Mouse (Mus musculus) neural tube, embryonic 12.5 days (tissue): ENCODE results near the gene Ldb3. TPM values are rescaled to one million over a fixed set of nuclear protein-coding genes. Genes with fewer than 3 reads are reported as not detected.
A peak's percentile ranks its signal among the peaks of the same experiment; 100 is the strongest.

Experiments
- ATAC-seq: fragments of 200-750 bp; cut with Nextera tagmentation; 2 replicates; pipeline ENCODE4 v1.8.0; 2017; ENCODE audit warnings: low read depth, mild to moderate bottlenecking, moderate TSS enrichment, moderate library complexity; ENCODE audit not compliant: low FRiP score
- H3K27ac ChIP-seq: fragments of 300-500 bp; sonication (generic); 2 replicates; pipeline ENCODE4 v1.5.1; 2016
- H3K27me3 ChIP-seq: fragments of 300-500 bp; sonication (generic); replicated peaks from 2 replicates; pipeline ENCODE4 v1.6.1; 2016; ENCODE audit warnings: mild to moderate bottlenecking
- H3K36me3 ChIP-seq: fragments of 300-500 bp; sonication (generic); 2 replicates; pipeline ENCODE4 v1.6.1; 2016; ENCODE audit warnings: mild to moderate bottlenecking
- H3K4me1 ChIP-seq: fragments of 300-500 bp; sonication (generic); 2 replicates; pipeline ENCODE4 v1.6.1; 2016
- H3K4me2 ChIP-seq: fragments of 300-500 bp; sonication (generic); replicated peaks from 2 replicates; pipeline ENCODE4 v1.6.1; 2016; ENCODE audit warnings: mild to moderate bottlenecking
- H3K4me3 ChIP-seq: fragments of 300-500 bp; sonication (generic); 2 replicates; pipeline ENCODE4 v1.5.1; 2016
- H3K9ac ChIP-seq: fragments of 300-500 bp; sonication (generic); 2 replicates; pipeline ENCODE4 v1.6.1; 2016; ENCODE audit warnings: mild to moderate bottlenecking
- H3K9me3 ChIP-seq: fragments of 300-500 bp; sonication (generic); 2 replicates; pipeline ENCODE4 v1.6.1; 2016; ENCODE audit warnings: mild to moderate bottlenecking
- WGBS: fragments of 180-500 bp; shearing (Covaris S2); methylation state at CpG from one replicate; pipeline ENCODE4 v1.1.7; 2016; 5-methylcytosine and 5-hydroxymethylcytosine counted together
- polyA plus RNA-seq: library from polyadenylated mRNA; unstranded; fragments of >200 nt; fragmentation: Nextera tagmentation; extraction: Ambion mirVana; gene quantifications from 2 replicates; pipeline ENCODE4 v1.2.1, GENCODE M21; 2016

Ldb3 gene
- polyA plus RNA-seq, 1 experiment from 2014 or later = 1.2 TPM

DNA sequence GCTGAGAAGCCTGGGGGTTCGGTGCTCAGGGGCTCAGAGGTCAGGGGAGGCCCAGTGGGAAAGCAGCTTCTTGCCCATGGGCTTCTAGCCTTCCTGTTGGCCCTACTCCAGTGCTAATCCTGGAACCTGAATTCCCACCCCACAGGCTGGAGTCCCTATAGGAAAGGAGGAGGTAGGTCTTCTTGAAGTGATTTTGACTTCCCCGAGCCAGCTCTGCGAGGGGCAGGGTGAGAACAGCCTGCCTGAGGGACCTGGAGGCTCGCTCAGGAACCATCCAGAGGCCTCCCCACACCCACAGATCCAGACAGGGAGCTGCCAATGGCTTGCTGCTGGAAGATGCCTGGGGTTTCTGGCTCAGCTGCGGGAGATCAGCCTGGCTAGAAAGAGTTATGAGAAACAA, 20.8 kb downstream of the Ldb3 start:
- Histone ChIP-seq H3K4me3 (no peak overlapping the region), H3K4me2 (no peak overlapping the region), H3K27ac (no peak overlapping the region), H3K36me3 (no peaks in the 10 kb centered on the region), H3K27me3 (no peaks in the 10 kb centered on the region; the same call in 1 of the 2 replicates), H3K4me1 (no peaks in the 10 kb centered on the region), H3K9me3 (no peaks in the 10 kb centered on the region), H3K9ac (no peak overlapping the region)
- 64% methylated on average over 5 of the region's 5 CpGs for WGBS
- ATAC-seq = no peak

- ATAC-seq = no peak
- H3K4me2 ChIP-seq = no peak overlapping the region
- 92% methylated on average over 7 of the region's 7 CpGs for WGBS
- H3K27me3 ChIP-seq = no peaks in the 10 kb centered on the region; the same call in 1 of the 2 replicates
- H3K9ac ChIP-seq = no peak overlapping the region
- H3K27ac ChIP-seq = no peak overlapping the region
- no peaks in the 10 kb centered on the region for H3K4me1 ChIP-seq
- H3K4me3 ChIP-seq = no peak overlapping the region
- no peaks in the 10 kb centered on the region for H3K36me3 ChIP-seq
- no peaks in the 10 kb centered on the region for H3K9me3 ChIP-seq
Observed at GRCm38 (mm10) chr14:34566530-34566929, 22.0 kb downstream of the Ldb3 start.

DNA sequence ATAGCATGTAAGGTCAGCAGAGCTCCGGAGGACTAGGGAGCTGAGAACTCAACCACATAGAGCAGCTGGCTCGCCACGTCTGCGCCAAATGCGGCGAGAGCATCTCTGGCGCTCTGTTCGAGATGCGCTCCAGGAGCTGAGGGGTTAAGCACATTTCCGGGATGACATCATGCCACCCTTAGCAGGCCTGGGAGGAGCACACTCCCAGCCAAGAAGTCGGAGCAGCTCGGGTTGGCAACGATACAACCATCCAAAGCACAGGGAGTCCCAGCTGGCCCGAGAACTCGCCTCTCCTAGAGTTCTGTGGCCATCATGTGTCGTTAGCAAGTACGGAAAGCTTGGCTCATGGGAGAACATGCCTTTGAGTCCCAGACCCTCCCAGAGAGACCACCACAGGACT, 22.8 kb downstream of the Ldb3 start:
- no peaks in the 10 kb centered on the region; the same call in 1 of the 2 replicates for H3K27me3 ChIP-seq
- no peaks in the 10 kb centered on the region for H3K4me1 ChIP-seq
- H3K27ac ChIP-seq = no peak overlapping the region
- H3K9ac ChIP-seq = no peak overlapping the region
- H3K4me3 ChIP-seq = no peak overlapping the region
- no peak overlapping the region for H3K4me2 ChIP-seq
- no peaks in the 10 kb centered on the region for H3K9me3 ChIP-seq
- ATAC-seq = no peak
- WGBS = 76% methylated on average over 17 of the region's 17 CpGs
- no peaks in the 10 kb centered on the region for H3K36me3 ChIP-seq

DNA sequence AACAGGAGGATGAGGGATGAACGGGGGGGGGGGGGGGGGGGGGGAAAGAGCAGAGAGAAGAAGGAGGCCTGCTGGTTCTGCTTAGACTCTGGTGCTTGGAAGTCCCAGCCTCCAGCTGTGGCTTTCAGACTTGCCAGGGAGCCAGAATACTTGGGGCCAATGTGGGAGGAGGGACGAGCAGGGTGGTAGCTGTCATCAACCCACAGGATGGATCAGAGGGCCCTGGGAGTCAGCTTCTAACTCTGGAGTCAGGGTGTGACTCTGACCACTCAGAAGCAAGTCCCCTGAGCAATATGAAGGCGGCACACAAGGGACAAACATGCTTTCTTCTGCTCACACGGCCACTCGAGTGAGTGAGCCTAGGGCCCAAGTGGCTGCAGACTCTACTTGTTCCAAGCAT, 23.8 kb downstream of the Ldb3 start:
- H3K36me3 ChIP-seq = no peaks in the 10 kb centered on the region
- H3K27me3 ChIP-seq = no peaks in the 10 kb centered on the region; the same call in 1 of the 2 replicates
- H3K4me3 ChIP-seq = no peak overlapping the region
- no peak for ATAC-seq
- no peak overlapping the region for H3K4me2 ChIP-seq
- no peak overlapping the region for H3K9ac ChIP-seq
- H3K9me3 ChIP-seq = no peaks in the 10 kb centered on the region
- WGBS = 69% methylated on average over 5 of the region's 5 CpGs
- no peak overlapping the region for H3K27ac ChIP-seq
- no peaks in the 10 kb centered on the region for H3K4me1 ChIP-seq

DNA sequence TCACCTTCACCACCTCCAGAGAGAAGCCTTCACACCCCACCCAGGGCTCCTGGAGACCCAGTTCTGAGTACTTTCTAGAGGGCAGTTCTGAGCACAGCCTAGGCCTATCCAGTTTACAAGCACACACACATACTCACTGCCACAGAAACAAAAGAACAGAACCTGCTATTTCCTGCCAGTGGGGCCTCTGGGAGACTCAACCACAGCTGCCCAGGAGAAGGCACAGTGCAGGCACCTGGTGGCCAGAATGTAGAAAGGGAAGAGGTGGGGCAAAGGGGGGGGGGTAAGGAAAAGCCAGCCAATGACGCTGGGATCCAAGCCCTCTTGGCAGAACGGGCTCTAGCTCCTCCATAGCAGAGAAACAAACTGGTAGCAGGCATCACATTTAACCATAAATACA, 26.1 kb downstream of the Ldb3 start:
- Histone ChIP-seq H3K36me3 (no peaks in the 10 kb centered on the region), H3K4me3 (no peak overlapping the region), H3K4me2 (no peak overlapping the region), H3K27ac (no peak overlapping the region), H3K4me1 (no peaks in the 10 kb centered on the region), H3K27me3 (no peaks in the 10 kb centered on the region), H3K9ac (no peak overlapping the region), H3K9me3 (no peaks in the 10 kb centered on the region)
- ATAC-seq = no peak
- WGBS = 13% methylated on average over 2 of the region's 2 CpGs

DNA sequence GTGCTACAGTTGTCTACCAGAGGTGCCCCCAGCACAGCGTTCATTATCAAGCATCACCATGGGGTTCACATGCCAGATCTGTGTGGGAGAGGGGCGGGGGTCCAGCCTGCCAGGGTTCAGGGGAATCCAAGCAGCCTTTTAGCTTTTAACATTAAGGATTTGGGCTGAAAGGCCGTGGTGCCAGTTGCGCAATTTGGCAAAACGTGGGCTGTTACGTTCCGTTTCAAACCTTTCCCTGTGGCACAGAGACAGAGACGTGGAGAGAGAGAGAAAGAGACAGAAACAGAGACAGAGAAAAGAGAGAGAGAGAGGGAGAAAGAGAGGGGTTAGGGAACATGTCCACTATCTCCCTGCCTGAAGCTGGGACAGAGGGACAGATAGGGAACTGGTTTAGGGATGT, 26.8 kb downstream of the Ldb3 start:
- ATAC-seq = no peak
- Histone ChIP-seq H3K4me2 (no peak overlapping the region), H3K27me3 (no peaks in the 10 kb centered on the region), H3K9ac (no peak overlapping the region), H3K4me3 (no peak overlapping the region), H3K4me1 (no peaks in the 10 kb centered on the region), H3K9me3 (no peaks in the 10 kb centered on the region), H3K27ac (no peak overlapping the region), H3K36me3 (no peaks in the 10 kb centered on the region)
- 94% methylated on average over 8 of the region's 8 CpGs for WGBS

- Histone ChIP-seq H3K9ac (no peak overlapping the region), H3K4me2 (no peak overlapping the region), H3K27ac (no peak overlapping the region), H3K9me3 (no peaks in the 10 kb centered on the region), H3K4me1 (no peaks in the 10 kb centered on the region), H3K4me3 (no peak overlapping the region), H3K36me3 (no peaks in the 10 kb centered on the region), H3K27me3 (no peaks in the 10 kb centered on the region)
- ATAC-seq = no peak
- WGBS = 90% methylated on average over 9 of the region's 9 CpGs
Observed at GRCm38 (mm10) chr14:34558947-34559346, 29.5 kb downstream of the Ldb3 start.

- no peak overlapping the region for H3K9ac ChIP-seq
- no peak for ATAC-seq
Observed at GRCm38 (mm10) chr14:34555211-34555610, 33.3 kb downstream of the Ldb3 start.

DNA sequence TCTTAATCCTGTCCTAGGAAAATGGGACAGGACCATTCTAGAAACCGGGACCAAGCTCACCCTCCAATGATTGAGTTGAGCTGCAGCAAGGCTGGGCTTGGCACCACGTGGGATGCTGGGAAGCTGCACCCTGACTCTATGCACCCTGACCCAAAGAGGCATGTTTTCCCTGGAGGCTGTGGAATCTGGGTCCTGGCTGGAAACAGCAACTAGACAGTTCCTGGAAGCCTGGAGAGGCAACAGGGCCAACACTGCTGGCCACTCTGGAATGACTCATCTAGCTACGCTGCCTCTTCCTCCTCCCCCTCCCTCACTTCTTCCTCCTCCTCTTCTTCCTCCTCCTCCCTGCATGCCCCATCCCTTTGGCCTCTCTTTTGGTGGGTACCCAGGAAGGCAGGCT, 34.4 kb downstream of the Ldb3 start:
- Histone ChIP-seq H3K27ac (no peak overlapping the region), H3K27me3 (no peaks in the 10 kb centered on the region), H3K36me3 (no peaks in the 10 kb centered on the region), H3K9ac (no peak overlapping the region), H3K4me2 (no peak overlapping the region), H3K4me3 (no peak overlapping the region), H3K4me1 (no peaks in the 10 kb centered on the region), H3K9me3 (no peaks in the 10 kb centered on the region)
- ATAC-seq = no peak
- WGBS = 75% methylated on average over 3 of the region's 3 CpGs

More at GRCm38 (mm10) chr14:34555211-34555610, 33.3 kb downstream of the Ldb3 start:
- no peaks in the 10 kb centered on the region for H3K4me1 ChIP-seq
- 61% methylated on average over 13 of the region's 13 CpGs for WGBS
- H3K36me3 ChIP-seq = no peaks in the 10 kb centered on the region
- no peak overlapping the region for H3K27ac ChIP-seq
- H3K4me2 ChIP-seq = no peak overlapping the region
- no peaks in the 10 kb centered on the region for H3K9me3 ChIP-seq
- no peaks in the 10 kb centered on the region for H3K27me3 ChIP-seq
- no peak overlapping the region for H3K4me3 ChIP-seq

GRCm38 (mm10) chr14:34553470-34553869, 35.0 kb downstream of the Ldb3 start:
- H3K9me3 ChIP-seq = no peaks in the 10 kb centered on the region
- H3K27me3 ChIP-seq = no peaks in the 10 kb centered on the region
- H3K4me1 ChIP-seq = peaks cover 2% of the 10 kb centered on the region; the same call in 1 of the 2 replicates
- H3K27ac ChIP-seq = no peak overlapping the region
- WGBS = 88% methylated on average over 6 of the region's 6 CpGs
- no peak overlapping the region for H3K9ac ChIP-seq
- no peak overlapping the region for H3K4me2 ChIP-seq
- no peak for ATAC-seq
- H3K4me3 ChIP-seq = no peak overlapping the region
- H3K36me3 ChIP-seq = no peaks in the 10 kb centered on the region

DNA sequence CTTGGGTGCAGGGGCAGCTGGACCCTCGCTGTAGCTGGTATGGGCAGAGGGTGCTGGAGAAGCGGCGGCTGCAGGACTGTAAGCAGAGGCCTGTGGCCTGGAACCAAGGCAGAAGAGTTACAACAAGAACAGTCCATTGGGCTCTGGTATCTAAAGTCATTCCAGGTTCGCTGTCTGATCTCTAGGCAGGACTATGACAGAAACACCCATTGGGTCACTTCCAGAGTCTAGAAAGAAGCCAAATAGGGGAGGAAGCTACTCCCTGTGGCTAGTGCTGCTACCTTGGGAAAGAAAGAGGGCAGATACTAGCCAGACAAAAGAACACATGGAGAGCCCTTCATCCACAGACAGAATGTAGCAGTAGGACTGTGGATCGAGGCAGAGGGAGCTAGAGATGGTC, 36.3 kb downstream of the Ldb3 start:
- Histone ChIP-seq H3K9ac (no peak overlapping the region), H3K9me3 (no peaks in the 10 kb centered on the region), H3K27me3 (no peaks in the 10 kb centered on the region), H3K36me3 (no peaks in the 10 kb centered on the region), H3K4me2 (no peak overlapping the region), H3K4me1 (peaks cover 3% of the 10 kb centered on the region; the same call in 1 of the 2 replicates), H3K4me3 (no peak overlapping the region), H3K27ac (no peak overlapping the region)
- ATAC-seq = no peak
- WGBS = 93% methylated on average over 5 of the region's 5 CpGs

- Histone ChIP-seq H3K4me1 (peaks cover 3% of the 10 kb centered on the region; the same call in 1 of the 2 replicates), H3K27me3 (no peaks in the 10 kb centered on the region), H3K4me3 (peak overlapping the region; percentile 70), H3K27ac (peak overlapping the region; percentile 64; the same call in 1 of the 2 replicates), H3K4me2 (peak overlapping the region; percentile 88), H3K9me3 (no peaks in the 10 kb centered on the region), H3K9ac (peak overlapping the region; percentile 82), H3K36me3 (no peaks in the 10 kb centered on the region)
- under 1% methylated on average over 55 of the region's 55 CpGs for WGBS
- ATAC-seq = peak; percentile 96
Observed at GRCm38 (mm10) chr14:34549004-34549671, 39.3 kb downstream of the Ldb3 start.

DNA sequence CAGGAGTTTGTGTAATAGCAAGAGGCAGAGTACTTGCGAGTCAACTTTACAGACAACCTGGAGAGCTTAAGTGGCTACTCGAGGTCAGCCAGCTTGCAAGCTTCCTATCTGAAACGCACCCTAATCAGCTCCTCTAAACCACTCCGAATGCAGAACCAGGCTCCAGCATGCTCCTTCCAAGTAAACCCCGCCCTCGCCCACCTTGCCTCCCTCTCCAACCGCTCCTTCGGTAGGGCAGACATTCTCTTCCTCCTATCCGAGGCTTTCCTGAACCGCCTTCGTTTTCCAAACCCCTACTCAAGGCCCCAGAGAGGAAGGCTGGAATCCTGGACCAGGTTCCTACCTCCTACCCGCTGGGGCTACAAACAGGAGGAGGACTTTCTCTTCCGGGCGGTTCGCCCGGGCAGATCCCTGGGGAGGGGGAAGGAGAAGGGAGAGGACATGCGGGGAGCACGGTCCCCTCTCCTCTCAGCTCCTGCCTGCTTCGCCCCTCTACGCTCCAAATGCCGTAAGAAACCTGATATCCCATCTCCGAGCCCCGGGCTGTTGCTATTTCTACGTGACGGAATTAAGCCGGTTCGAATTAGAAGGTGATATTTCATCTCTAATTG, 40.0 kb downstream of the Ldb3 start:
- peak overlapping the region; percentile 82 for H3K9ac ChIP-seq
- H3K27me3 ChIP-seq = no peaks in the 10 kb centered on the region
- peak overlapping the region; percentile 70 for H3K4me3 ChIP-seq
- H3K36me3 ChIP-seq = no peaks in the 10 kb centered on the region
- H3K27ac ChIP-seq = no peak overlapping the region
- no peaks in the 10 kb centered on the region for H3K9me3 ChIP-seq
- H3K4me2 ChIP-seq = peak overlapping the region; percentile 88
- H3K4me1 ChIP-seq = peaks cover 3% of the 10 kb centered on the region; the same call in 1 of the 2 replicates
- 1% methylated on average over 27 of the region's 27 CpGs for WGBS
- peak; percentile 61 for ATAC-seq
